Mouse (Mus musculus): ENCODE data around the gene Cygb. TPM values are rescaled to one million over a fixed set of nuclear protein-coding genes. Genes with fewer than 3 reads are reported as not detected.
A peak's percentile ranks its signal among the peaks of the same experiment; 100 is the strongest.
"Not testable (repeated sequence)": the region's sequence is repeated elsewhere in the genome, so short reads cannot be mapped to it uniquely, and the experiment has no call there.

Gene Cygb
- polyA plus RNA-seq, 1 experiment from 2014 or later, result 7.2 TPM

DNA sequence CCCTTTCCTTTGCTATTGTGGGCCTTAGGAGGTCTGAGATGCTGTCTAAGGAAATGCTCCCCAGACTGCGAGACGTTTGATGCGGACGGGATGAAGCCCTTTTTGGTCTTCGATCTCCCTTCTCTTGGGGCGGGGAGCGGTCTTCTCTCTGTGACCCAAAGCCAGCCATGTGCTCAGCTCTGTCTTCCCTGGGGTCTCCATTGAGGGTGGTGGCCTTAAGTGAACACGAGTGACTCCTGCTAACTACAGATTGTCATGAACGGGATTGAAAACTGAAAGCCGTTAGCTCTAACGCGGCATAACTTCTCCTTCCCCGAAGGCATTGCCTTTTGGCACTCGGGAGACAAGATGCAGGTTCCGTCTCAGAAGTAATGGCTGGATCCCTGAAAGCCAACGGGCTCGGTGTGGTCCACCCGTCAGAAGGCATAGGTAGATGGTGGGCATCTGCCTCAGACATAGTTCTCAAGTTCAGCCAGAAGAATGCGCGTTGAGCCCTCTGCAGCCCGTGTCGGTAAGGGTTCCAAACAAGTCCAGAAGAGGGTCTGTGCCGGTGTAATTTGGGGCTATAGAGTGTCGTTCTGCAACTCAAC lies 17.8 kb upstream of the Cygb start:
- Histone ChIP-seq H3K4me3 (peak overlapping the region; percentile 91), H3K4me2 (replicated peaks) (peak overlapping the region; percentile 92), H3K9me3 (no peaks in the 10 kb centered on the region), H3K27me3 (no peaks in the 10 kb centered on the region), H3K36me3 (peaks cover 42% of the 10 kb centered on the region), H3K27ac (peak overlapping the region; percentile 81), H3K9ac (peak overlapping the region; percentile 93), H3K4me1 (peaks cover 39% of the 10 kb centered on the region)
- ATAC-seq (ENCODE audit: low FRiP score, low read depth), result no peak; the same call in 1 of the 2 replicates
- under 1% methylated on average over 24 of the region's 24 CpGs for WGBS

DNA sequence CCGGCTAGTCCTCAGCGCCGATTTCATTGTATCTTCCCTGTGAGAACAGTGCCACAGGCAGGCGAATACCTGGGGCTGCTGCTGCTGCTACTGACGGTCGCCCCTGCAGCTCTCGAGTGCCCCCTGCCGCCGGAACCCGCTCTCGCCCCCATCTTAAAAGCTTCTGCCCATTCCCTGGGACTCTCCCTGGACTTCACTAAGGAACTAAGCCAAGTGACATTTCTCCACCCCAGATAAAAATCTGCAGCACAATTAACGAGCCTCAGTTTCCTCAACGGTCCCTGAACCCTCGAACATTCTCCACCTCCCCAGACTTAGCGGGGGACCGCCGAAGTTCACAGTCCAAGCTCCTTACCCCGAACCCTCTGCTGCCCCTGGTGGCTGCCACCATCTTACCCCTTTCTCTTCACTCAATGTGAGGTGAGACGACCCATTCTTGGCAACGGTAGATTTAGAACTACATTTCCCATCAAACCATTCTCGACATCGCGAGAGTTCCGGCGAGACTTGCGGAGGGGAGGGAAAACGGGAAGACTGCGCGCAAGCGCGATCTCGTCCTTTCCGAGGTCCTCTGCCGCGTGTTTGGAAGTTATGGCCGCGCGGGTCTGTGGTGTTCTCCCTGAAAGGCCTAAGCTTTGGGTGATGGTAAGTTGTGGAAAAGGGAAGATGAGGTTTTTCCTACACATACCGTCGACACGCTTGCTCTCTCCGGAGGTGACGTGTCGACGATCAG lies 17.2 kb upstream of the Cygb start:
- Histone ChIP-seq H3K9me3 (no peaks in the 10 kb centered on the region), H3K4me2 (replicated peaks) (peak overlapping the region; percentile 92), H3K36me3 (peaks cover 35% of the 10 kb centered on the region), H3K9ac (peak overlapping the region; percentile 93), H3K4me1 (peaks cover 39% of the 10 kb centered on the region), H3K4me3 (peak overlapping the region; percentile 91), H3K27ac (peak overlapping the region; percentile 81), H3K27me3 (no peaks in the 10 kb centered on the region)
- ATAC-seq (ENCODE audit: low FRiP score, low read depth), result peak; percentile 89
- 1% methylated on average over 45 of the region's 45 CpGs for WGBS

DNA sequence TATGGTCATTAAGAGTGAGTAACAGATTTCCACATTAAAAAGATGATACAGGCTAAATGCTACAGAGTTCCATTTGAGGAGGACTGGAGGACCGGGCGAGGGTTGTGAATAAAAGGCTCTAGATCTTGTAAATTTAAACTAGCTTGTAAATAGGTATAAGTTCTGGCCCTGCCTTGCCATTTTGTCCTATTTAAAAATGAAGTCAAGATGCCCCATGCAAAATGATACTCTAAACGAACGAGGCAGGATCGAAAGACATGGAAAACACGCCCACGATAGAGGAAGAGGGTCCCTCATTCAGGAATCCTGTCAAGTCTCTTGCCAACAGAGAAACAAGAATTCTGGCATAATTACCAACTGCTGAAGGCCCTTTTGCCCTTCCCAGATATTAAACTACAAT lies 16.3 kb upstream of the Cygb start:
- WGBS, result 58% methylated on average over 7 of the region's 7 CpGs
- ATAC-seq (ENCODE audit: low FRiP score, low read depth), result no peak
- peak overlapping the region; percentile 92 for H3K4me2 ChIP-seq (replicated peaks)
- no peak overlapping the region; the same call in 1 of the 2 replicates for H3K9ac ChIP-seq
- peaks cover 26% of the 10 kb centered on the region for H3K36me3 ChIP-seq
- peaks cover 43% of the 10 kb centered on the region for H3K4me1 ChIP-seq
- H3K4me3 ChIP-seq, result peak overlapping the region; percentile 91; the same call in 1 of the 2 replicates
- H3K27ac ChIP-seq, result no peak overlapping the region
- no peaks in the 10 kb centered on the region for H3K27me3 ChIP-seq
- no peaks in the 10 kb centered on the region for H3K9me3 ChIP-seq

DNA sequence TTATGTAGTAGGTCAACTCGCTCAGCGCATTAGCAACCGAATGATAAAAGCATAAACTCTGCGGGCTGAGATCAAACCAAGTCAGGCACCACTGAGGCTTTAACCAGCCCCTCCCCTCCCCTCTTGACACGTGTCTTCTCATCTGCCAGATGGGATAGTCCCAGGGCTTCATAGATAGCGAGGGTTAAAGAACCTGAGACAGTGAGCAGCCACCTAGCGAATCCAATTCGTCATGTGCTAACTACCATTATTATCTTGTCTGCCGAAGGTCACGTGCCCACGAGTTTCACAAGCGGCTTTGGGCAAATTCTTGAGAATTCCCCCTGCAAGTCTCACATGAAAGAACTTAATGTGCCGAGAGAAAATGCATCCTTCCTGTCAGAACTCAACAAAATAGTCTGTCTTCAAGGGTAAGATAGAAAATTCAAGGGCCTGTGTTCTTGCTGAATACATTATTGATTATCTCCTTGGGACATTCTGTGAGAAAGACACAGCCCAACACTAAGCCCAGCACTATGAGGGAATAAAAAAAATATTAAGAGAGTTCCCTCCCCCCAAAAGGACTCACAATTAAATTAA lies 15.8 kb upstream of the Cygb start:
- no peak for ATAC-seq (ENCODE audit: low FRiP score, low read depth)
- H3K4me2 ChIP-seq (replicated peaks), result no peak overlapping the region
- WGBS, result 53% methylated on average over 13 of the region's 13 CpGs

DNA sequence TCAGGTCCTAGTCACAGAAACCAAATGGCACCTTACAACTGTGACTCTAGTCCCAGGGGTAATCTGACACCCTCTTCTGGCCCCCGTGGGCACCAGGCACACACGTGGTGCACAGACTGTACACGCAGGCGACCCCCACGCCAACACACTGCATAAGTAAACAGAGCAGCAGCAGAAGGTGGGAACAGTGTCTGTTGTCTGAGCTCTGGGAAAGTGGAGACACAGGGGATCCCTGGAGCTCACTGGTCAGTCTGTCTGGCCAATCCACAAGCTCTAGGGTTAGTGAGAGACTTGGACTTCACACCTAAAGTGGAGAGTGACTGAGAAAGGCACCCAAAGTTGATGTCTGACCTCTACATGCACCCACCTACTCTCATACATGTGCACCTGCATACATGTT lies 15.2 kb upstream of the Cygb start:
- ATAC-seq (ENCODE audit: low FRiP score, low read depth), result no peak
- WGBS, result 10% methylated on average over 5 of the region's 5 CpGs
- Histone ChIP-seq H3K4me3 (no peak overlapping the region), H3K27me3 (no peaks in the 10 kb centered on the region), H3K36me3 (peaks cover 15% of the 10 kb centered on the region), H3K4me2 (replicated peaks) (no peak overlapping the region), H3K9ac (no peak overlapping the region), H3K27ac (no peak overlapping the region), H3K9me3 (no peaks in the 10 kb centered on the region), H3K4me1 (peaks cover 45% of the 10 kb centered on the region)

More for the DNA sequence above, 15.8 kb upstream of the Cygb start:
- Histone ChIP-seq H3K27me3 (no peaks in the 10 kb centered on the region), H3K9ac (no peak overlapping the region), H3K27ac (no peak overlapping the region), H3K36me3 (peaks cover 21% of the 10 kb centered on the region), H3K4me1 (peaks cover 46% of the 10 kb centered on the region), H3K4me3 (no peak overlapping the region), H3K9me3 (no peaks in the 10 kb centered on the region)

DNA sequence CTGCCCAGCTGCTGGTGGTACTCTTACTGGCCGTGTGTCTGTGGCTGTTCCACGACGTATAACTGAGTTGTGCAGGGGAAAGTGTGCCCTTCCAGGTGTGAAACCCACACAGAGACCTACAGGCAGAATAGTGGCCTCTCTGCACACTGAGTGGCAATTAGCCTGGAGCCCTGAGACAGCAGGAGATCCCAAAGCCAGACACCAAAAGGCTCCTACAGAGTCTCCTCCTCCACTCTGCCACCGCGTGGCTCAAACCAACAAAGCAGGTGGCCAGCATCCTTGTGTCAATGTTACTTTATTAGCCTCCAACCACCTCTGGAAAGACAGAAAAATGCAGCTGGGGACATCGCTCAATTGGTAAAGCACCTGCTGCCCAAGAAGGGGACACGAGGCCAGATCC lies 14.7 kb upstream of the Cygb start:
- ATAC-seq (ENCODE audit: low FRiP score, low read depth), result no peak
- Histone ChIP-seq H3K9ac (no peak overlapping the region), H3K27ac (no peak overlapping the region), H3K4me2 (replicated peaks) (no peak overlapping the region), H3K4me3 (no peak overlapping the region), H3K27me3 (no peaks in the 10 kb centered on the region), H3K36me3 (peaks cover 11% of the 10 kb centered on the region), H3K4me1 (peaks cover 44% of the 10 kb centered on the region), H3K9me3 (no peaks in the 10 kb centered on the region)
- 25% methylated on average over 7 of the region's 7 CpGs for WGBS

DNA sequence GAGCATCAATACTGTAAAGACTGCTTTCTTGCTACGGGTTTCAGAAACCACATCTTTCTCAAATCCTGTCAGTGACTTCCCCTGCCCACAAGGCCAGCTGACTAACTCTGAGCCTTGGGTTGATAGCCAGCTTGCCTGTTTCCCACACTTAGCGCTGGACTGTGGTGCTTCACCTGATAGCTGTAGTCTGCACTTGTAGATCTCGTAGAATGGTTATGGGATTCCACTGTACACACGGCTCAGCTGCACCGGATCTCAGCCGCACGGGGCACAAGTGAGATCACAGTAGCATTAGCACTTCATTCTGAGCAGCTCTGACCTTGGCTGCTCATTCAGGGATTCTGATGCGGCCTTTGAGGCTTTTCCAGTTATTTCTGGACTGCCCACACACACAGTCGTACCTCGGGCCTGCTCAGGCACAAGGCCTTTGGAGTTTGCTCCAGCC lies 14.3 kb upstream of the Cygb start:
- Histone ChIP-seq H3K27me3 (0 out of 2 replicates have a peak, but pooled peaks cover 2% of the 10 kb centered on the region), H3K4me3 (no peak overlapping the region), H3K4me2 (replicated peaks) (no peak overlapping the region), H3K36me3 (peaks cover 6% of the 10 kb centered on the region), H3K9me3 (no peaks in the 10 kb centered on the region), H3K4me1 (peaks cover 41% of the 10 kb centered on the region), H3K27ac (no peak overlapping the region), H3K9ac (peak overlapping the region; percentile 19; the same call in 1 of the 2 replicates)
- 65% methylated on average over 10 of the region's 10 CpGs for WGBS
- no peak for ATAC-seq (ENCODE audit: low FRiP score, low read depth)

DNA sequence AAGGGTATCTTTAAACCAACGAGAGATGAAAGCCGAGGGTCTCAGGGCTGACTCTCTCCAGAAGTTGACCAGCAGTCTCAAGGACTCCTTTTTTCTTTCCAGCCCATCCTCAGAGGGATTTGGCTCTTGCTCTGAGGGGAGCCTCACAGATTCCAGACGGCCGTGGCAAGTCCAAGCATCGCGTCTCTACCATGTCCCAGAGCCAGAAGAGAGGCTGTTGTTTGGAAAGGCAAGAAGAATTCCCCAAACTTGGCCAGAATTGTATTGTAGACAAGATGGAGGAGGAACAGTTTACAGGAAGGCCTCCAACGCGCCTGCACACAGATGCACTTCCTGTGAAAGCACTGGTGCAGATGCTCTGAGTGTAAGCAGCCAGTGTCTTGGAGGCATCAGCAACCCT lies 13.8 kb upstream of the Cygb start:
- 79% methylated on average over 8 of the region's 8 CpGs for WGBS
- no peak overlapping the region for H3K4me2 ChIP-seq (replicated peaks)
- no peak overlapping the region for H3K9ac ChIP-seq
- H3K27ac ChIP-seq, result no peak overlapping the region
- ATAC-seq (ENCODE audit: low FRiP score, low read depth), result no peak
- H3K4me1 ChIP-seq, result peaks cover 39% of the 10 kb centered on the region
- H3K4me3 ChIP-seq, result no peak overlapping the region
- peaks cover 1% of the 10 kb centered on the region for H3K36me3 ChIP-seq
- H3K9me3 ChIP-seq, result no peaks in the 10 kb centered on the region
- H3K27me3 ChIP-seq, result peaks cover 6% of the 10 kb centered on the region

DNA sequence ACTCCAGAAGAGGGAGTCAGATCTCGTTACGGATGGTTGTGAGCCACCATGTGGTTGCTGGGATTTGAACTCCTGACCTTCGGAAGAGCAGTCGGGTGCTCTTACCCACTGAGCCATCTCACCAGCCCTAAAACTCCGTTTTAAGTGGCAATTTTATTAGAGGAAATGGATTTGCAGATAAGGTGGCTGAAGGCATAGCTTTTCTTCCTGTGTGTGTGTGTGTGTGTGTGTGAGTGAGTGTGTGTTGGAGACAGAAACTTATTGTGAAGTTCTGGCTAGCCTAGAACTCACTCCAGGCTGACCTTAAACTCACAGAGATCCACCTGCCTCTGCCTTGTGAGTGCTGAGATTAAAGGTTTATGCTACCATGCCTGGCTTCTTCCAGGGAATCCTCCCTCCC lies 12.9 kb upstream of the Cygb start:
- Histone ChIP-seq H3K4me1 (peaks cover 35% of the 10 kb centered on the region), H3K27me3 (peaks cover 15% of the 10 kb centered on the region)
- H3K27ac ChIP-seq; H3K9ac ChIP-seq; ATAC-seq (ENCODE audit: low FRiP score, low read depth); H3K36me3 ChIP-seq; H3K9me3 ChIP-seq; H3K4me2 ChIP-seq (replicated peaks); H3K4me3 ChIP-seq: not testable (repeated sequence)
- 73% methylated on average over 5 of the region's 5 CpGs for WGBS

DNA sequence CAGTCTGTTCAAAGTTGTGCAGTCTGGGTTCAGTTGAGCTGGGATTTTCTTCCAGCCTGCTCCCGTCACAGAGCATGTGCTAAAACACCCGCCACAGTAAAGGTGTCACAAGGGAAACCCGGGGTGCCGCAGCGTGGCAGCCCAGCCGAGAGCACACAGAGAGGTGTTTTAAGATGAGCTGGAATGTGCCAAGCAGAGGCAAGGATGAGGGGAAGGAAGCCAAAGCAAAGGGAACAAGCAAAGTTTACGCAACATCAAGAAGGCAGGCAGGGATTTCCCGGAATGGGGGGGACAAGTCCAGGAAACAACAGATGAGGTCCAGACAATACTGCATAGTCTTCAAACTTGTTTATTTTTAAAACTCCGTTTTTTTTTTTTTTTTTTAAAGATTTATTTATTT lies 12.5 kb upstream of the Cygb start:
- no peaks in the 10 kb centered on the region for H3K9me3 ChIP-seq
- no peaks in the 10 kb centered on the region for H3K36me3 ChIP-seq
- WGBS, result 69% methylated on average over 9 of the region's 9 CpGs
- no peak overlapping the region for H3K4me3 ChIP-seq
- peaks cover 40% of the 10 kb centered on the region for H3K4me1 ChIP-seq
- H3K27ac ChIP-seq, result no peak overlapping the region
- no peak overlapping the region for H3K9ac ChIP-seq
- no peak overlapping the region for H3K4me2 ChIP-seq (replicated peaks)
- no peak for ATAC-seq (ENCODE audit: low FRiP score, low read depth)
- peaks cover 20% of the 10 kb centered on the region for H3K27me3 ChIP-seq

DNA sequence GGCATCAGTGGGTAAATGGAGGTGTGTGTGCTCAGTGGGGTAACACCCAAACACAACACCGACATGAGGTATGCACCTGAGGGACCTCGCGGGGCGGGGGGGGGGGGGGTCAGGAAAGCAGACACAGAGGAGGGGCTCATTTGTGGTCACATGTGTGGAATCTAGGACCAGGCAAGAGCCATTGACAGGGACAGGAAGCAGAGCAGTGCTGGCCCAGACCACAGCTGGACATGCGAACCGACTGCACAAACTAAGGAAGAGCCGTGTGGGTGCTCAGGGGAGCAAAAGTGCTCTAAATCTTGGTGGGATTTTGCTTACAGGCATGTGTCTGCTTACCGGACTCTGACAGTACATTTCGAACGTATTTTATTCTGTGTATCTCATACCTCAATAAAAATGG lies 11.2 kb upstream of the Cygb start:
- Histone ChIP-seq H3K4me1 (peaks cover 40% of the 10 kb centered on the region), H3K27me3 (peaks cover 24% of the 10 kb centered on the region), H3K9ac (no peak overlapping the region), H3K4me3 (no peak overlapping the region), H3K9me3 (no peaks in the 10 kb centered on the region), H3K4me2 (replicated peaks) (no peak overlapping the region), H3K36me3 (no peaks in the 10 kb centered on the region), H3K27ac (no peak overlapping the region)
- ATAC-seq (ENCODE audit: low FRiP score, low read depth), result no peak
- WGBS, result 69% methylated on average over 10 of the region's 10 CpGs

DNA sequence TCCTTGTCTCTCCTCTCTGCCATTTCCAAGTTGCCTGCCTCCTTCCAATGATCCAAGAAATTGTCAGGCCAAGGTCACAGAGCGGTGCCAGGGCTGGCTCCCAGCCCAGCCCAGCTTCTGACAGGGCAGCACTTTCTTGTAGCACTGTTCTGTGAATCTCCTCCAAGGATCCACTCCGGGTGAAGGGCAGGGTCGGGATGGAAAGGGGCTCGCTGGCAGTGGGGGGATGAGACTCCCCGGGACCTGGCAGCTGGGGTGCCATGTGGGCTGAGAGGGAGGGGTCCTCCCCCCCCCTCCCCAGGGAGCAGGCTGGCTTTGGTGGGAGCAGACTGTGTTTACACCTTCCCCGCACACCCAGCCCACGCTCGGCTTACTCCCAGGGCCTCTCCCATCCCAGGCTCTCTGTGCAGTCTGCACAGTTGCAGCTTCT lies 7.8 kb upstream of the Cygb start:
- Histone ChIP-seq H3K4me1 (peaks cover 45% of the 10 kb centered on the region), H3K4me2 (replicated peaks) (no peak overlapping the region), H3K9me3 (no peaks in the 10 kb centered on the region), H3K4me3 (no peak overlapping the region), H3K27me3 (peaks cover 24% of the 10 kb centered on the region), H3K36me3 (no peaks in the 10 kb centered on the region), H3K27ac (no peak overlapping the region), H3K9ac (peak overlapping the region; percentile 31; the same call in 1 of the 2 replicates)
- WGBS, result 60% methylated on average over 8 of the region's 8 CpGs
- ATAC-seq (ENCODE audit: low FRiP score, low read depth), result no peak

Data from limb, embryonic 13.5 days (tissue).